Mouse (Mus musculus): ENCODE data around the gene Hrh3. TPM values are rescaled to one million over a fixed set of nuclear protein-coding genes. Genes with fewer than 3 reads are reported as not detected.
A peak's percentile ranks its signal among the peaks of the same experiment; 100 is the strongest.

Gene Hrh3
- polyA plus RNA-seq, 1 experiment: 4.4 TPM

- Histone ChIP-seq H3K4me1 (replicated peaks; ENCODE audit: control insufficient read depth, insufficient read depth, low read length) (peaks cover 19% of the 10 kb centered on the region), H3K36me3 (ENCODE audit: control insufficient read depth, insufficient read depth, low read length) (no peaks in the 10 kb centered on the region), H3K27ac (ENCODE audit: control insufficient read depth, insufficient read depth, low read length) (no peak overlapping the region), H3K4me3 (ENCODE audit: control insufficient read depth, insufficient read depth, low read length) (no peak overlapping the region), H3K27me3 (ENCODE audit: control insufficient read depth, insufficient read depth, low read length) (no peaks in the 10 kb centered on the region)
- peak; percentile 14 for DNase-seq
- 30% methylated on average over 13 of the region's 13 CpGs for WGBS
- TF ChIP-seq CTCF (IDR thresholded peaks at IDR 0.05; ENCODE audit: borderline replicate concordance, control insufficient read depth, extremely low read depth, insufficient read depth, low read length, poor library complexity): no peak
- no peak for TF ChIP-seq POLR2A (IDR thresholded peaks at IDR 0.05; ENCODE audit: control insufficient read depth, extremely low read depth, insufficient read depth, low read length, poor library complexity)
Observed at GRCm38 (mm10) chr2:180117485-180118194, 13.4 kb upstream of the Hrh3 start.

- Histone ChIP-seq H3K36me3 (ENCODE audit: control insufficient read depth, insufficient read depth, low read length) (no peaks in the 10 kb centered on the region), H3K27me3 (ENCODE audit: control insufficient read depth, insufficient read depth, low read length) (no peaks in the 10 kb centered on the region), H3K4me3 (ENCODE audit: control insufficient read depth, insufficient read depth, low read length) (no peak overlapping the region), H3K27ac (ENCODE audit: control insufficient read depth, insufficient read depth, low read length) (no peak overlapping the region), H3K4me1 (replicated peaks; ENCODE audit: control insufficient read depth, insufficient read depth, low read length) (peaks cover 19% of the 10 kb centered on the region)
- TF ChIP-seq POLR2A (IDR thresholded peaks at IDR 0.05; ENCODE audit: control insufficient read depth, extremely low read depth, insufficient read depth, low read length, poor library complexity) (no peak), CTCF (IDR thresholded peaks at IDR 0.05; ENCODE audit: borderline replicate concordance, control insufficient read depth, extremely low read depth, insufficient read depth, low read length, poor library complexity) (no peak)
- DNase-seq: no peak
- WGBS: 81% methylated on average over 8 of the region's 8 CpGs
Observed at GRCm38 (mm10) chr2:180116741-180117484, 12.6 kb upstream of the Hrh3 start.

- TF ChIP-seq CTCF (IDR thresholded peaks at IDR 0.05; ENCODE audit: borderline replicate concordance, control insufficient read depth, extremely low read depth, insufficient read depth, low read length, poor library complexity): no peak
- TF ChIP-seq POLR2A (IDR thresholded peaks at IDR 0.05; ENCODE audit: control insufficient read depth, extremely low read depth, insufficient read depth, low read length, poor library complexity): no peak
- no peaks in the 10 kb centered on the region for H3K36me3 ChIP-seq (ENCODE audit: control insufficient read depth, insufficient read depth, low read length)
- H3K27me3 ChIP-seq (ENCODE audit: control insufficient read depth, insufficient read depth, low read length): no peaks in the 10 kb centered on the region
- DNase-seq: no peak
- WGBS: 51% methylated on average over 10 of the region's 10 CpGs
- H3K4me1 ChIP-seq (replicated peaks; ENCODE audit: control insufficient read depth, insufficient read depth, low read length): peaks cover 19% of the 10 kb centered on the region
- no peak overlapping the region for H3K27ac ChIP-seq (ENCODE audit: control insufficient read depth, insufficient read depth, low read length)
- no peak overlapping the region for H3K4me3 ChIP-seq (ENCODE audit: control insufficient read depth, insufficient read depth, low read length)
Observed at GRCm38 (mm10) chr2:180116081-180116493, 11.8 kb upstream of the Hrh3 start.

- H3K27ac ChIP-seq (ENCODE audit: control insufficient read depth, insufficient read depth, low read length): no peak overlapping the region
- peaks cover 19% of the 10 kb centered on the region for H3K4me1 ChIP-seq (replicated peaks; ENCODE audit: control insufficient read depth, insufficient read depth, low read length)
- DNase-seq: no peak
Observed at GRCm38 (mm10) chr2:180115279-180115678, 11.0 kb upstream of the Hrh3 start.

GRCm38 (mm10) chr2:180113909-180114890 lies 9.9 kb upstream of the Hrh3 start:
- no peaks in the 10 kb centered on the region for H3K36me3 ChIP-seq (ENCODE audit: control insufficient read depth, insufficient read depth, low read length)
- WGBS: 89% methylated on average over 17 of the region's 17 CpGs
- H3K4me3 ChIP-seq (ENCODE audit: control insufficient read depth, insufficient read depth, low read length): no peak overlapping the region
- no peak overlapping the region for H3K27ac ChIP-seq (ENCODE audit: control insufficient read depth, insufficient read depth, low read length)
- H3K27me3 ChIP-seq (ENCODE audit: control insufficient read depth, insufficient read depth, low read length): no peaks in the 10 kb centered on the region
- no peak for TF ChIP-seq CTCF (IDR thresholded peaks at IDR 0.05; ENCODE audit: borderline replicate concordance, control insufficient read depth, extremely low read depth, insufficient read depth, low read length, poor library complexity)
- no peak for TF ChIP-seq POLR2A (IDR thresholded peaks at IDR 0.05; ENCODE audit: control insufficient read depth, extremely low read depth, insufficient read depth, low read length, poor library complexity)
- DNase-seq: no peak
- peaks cover 15% of the 10 kb centered on the region for H3K4me1 ChIP-seq (replicated peaks; ENCODE audit: control insufficient read depth, insufficient read depth, low read length)

More at GRCm38 (mm10) chr2:180115279-180115678, 11.0 kb upstream of the Hrh3 start:
- no peak for TF ChIP-seq CTCF (IDR thresholded peaks at IDR 0.05; ENCODE audit: borderline replicate concordance, control insufficient read depth, extremely low read depth, insufficient read depth, low read length, poor library complexity)
- TF ChIP-seq POLR2A (IDR thresholded peaks at IDR 0.05; ENCODE audit: control insufficient read depth, extremely low read depth, insufficient read depth, low read length, poor library complexity): no peak
- no peak overlapping the region for H3K4me3 ChIP-seq (ENCODE audit: control insufficient read depth, insufficient read depth, low read length)
- WGBS: 42% methylated on average over 6 of the region's 6 CpGs
- H3K27me3 ChIP-seq (ENCODE audit: control insufficient read depth, insufficient read depth, low read length): no peaks in the 10 kb centered on the region
- no peaks in the 10 kb centered on the region for H3K36me3 ChIP-seq (ENCODE audit: control insufficient read depth, insufficient read depth, low read length)

GRCm38 (mm10) chr2:180108285-180108684 lies 4.0 kb upstream of the Hrh3 start:
- no peak for TF ChIP-seq POLR2A (IDR thresholded peaks at IDR 0.05; ENCODE audit: control insufficient read depth, extremely low read depth, insufficient read depth, low read length, poor library complexity)
- no peak for TF ChIP-seq CTCF (IDR thresholded peaks at IDR 0.05; ENCODE audit: borderline replicate concordance, control insufficient read depth, extremely low read depth, insufficient read depth, low read length, poor library complexity)
- DNase-seq: no peak
- H3K27ac ChIP-seq (ENCODE audit: control insufficient read depth, insufficient read depth, low read length): no peak overlapping the region
- peaks cover 9% of the 10 kb centered on the region for H3K27me3 ChIP-seq (ENCODE audit: control insufficient read depth, insufficient read depth, low read length)
- H3K4me3 ChIP-seq (ENCODE audit: control insufficient read depth, insufficient read depth, low read length): no peak overlapping the region
- peaks cover 9% of the 10 kb centered on the region for H3K4me1 ChIP-seq (replicated peaks; ENCODE audit: control insufficient read depth, insufficient read depth, low read length)
- WGBS: 38% methylated on average over 6 of the region's 6 CpGs
- H3K36me3 ChIP-seq (ENCODE audit: control insufficient read depth, insufficient read depth, low read length): no peaks in the 10 kb centered on the region

Data from thymus, adult 2 months (tissue).